Mouse (Mus musculus) cortical plate, adult 2 months (tissue): ENCODE data around the gene Pi4ka.

Experiments used
- CTCF ChIP-seq: fragments of 200-500 bp; IDR thresholded peaks from 2 replicates; pipeline ENCODE4 v1.5.1; 2011; ENCODE audit warnings: mild to moderate bottlenecking, control low read depth, low read length; ENCODE audit not compliant: insufficient read depth; ENCODE audit errors: extremely low read depth
- POLR2A ChIP-seq: fragments of 200-500 bp; IDR thresholded peaks from 2 replicates; pipeline ENCODE4 v1.6.1; 2011; ENCODE audit warnings: mild to moderate bottlenecking, low read length, control low read depth; ENCODE audit not compliant: insufficient read depth; ENCODE audit errors: extremely low read depth

DNA sequence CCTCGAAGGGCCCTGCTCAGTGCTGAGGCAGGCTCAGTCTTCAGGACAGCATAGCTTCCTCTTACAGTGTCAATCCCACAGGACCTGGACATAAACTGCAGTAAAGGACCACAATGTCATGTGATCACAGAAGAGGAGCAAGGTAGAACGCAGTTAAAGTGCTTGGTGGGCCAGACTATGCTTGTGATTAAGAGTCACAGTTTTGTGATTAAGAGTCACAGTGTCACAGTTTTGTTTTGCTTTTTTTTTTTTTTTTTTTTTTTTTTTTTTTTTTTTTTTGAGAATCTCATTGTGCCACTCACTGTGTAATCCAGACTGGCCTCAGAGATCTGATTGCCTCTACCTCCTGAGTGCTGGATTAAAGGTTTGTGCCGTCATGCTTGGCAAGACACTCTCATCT, 140.0 kb downstream of the Pi4ka start:
- TF ChIP-seq POLR2A (no peak), CTCF (no peak)
